Mouse (Mus musculus) hematopoietic stem cell, adult 5-6 weeks (primary cell): ENCODE data around the gene Rhbdl3. TPM values are rescaled to one million over a fixed set of nuclear protein-coding genes. Genes with fewer than 3 reads are reported as not detected.

Source experiments
- ATAC-seq, 2 experiments: fragments of 125-278 bp in 1 of 2; replicated peaks in 1 of 2; 2 replicates each; pipeline ENCODE4 v1.8.0; 2016 to 2017; ENCODE audit warnings: inconsistent platforms in 2 of 2, mild to moderate bottlenecking in 2 of 2, moderate number of reproducible peaks in 2 of 2, low read depth in 1 of 2, moderate TSS enrichment in 1 of 2; ENCODE audit not compliant: low FRiP score in 2 of 2, poor library complexity in 2 of 2, severe bottlenecking in 2 of 2, insufficient read depth in 1 of 2, low TSS enrichment in 1 of 2
- total RNA-seq: library from RNA; stranded (forward); fragments of 172-1452, 232-1000 nt; gene quantifications from 2 replicates; pipeline ENCODE4 v1.2.3, GENCODE M21; 2017

Rhbdl3 gene
- total RNA-seq, 1 experiment from 2014 or later: 1.1 TPM

DNA sequence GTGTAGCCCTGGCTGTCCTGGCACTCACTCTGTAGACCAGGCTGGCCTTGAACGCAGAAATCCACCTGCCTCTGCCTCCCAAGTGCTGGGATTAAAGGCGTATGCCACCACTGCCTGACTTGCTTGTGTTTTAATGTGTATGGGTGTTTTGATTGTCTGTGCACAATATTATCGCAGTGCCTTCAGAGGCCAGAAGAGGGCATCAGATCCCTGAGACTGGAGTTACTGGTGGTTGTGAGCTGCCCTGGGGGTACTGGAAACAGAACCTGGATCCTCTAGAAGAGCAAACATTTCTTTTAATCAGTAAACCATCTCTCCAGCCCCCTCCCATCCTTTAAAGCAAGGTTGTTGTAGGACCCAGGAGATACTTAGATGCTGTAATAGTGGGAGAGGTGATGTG lies 3.0 kb downstream of the Rhbdl3 start:
- no peak for ATAC-seq

DNA sequence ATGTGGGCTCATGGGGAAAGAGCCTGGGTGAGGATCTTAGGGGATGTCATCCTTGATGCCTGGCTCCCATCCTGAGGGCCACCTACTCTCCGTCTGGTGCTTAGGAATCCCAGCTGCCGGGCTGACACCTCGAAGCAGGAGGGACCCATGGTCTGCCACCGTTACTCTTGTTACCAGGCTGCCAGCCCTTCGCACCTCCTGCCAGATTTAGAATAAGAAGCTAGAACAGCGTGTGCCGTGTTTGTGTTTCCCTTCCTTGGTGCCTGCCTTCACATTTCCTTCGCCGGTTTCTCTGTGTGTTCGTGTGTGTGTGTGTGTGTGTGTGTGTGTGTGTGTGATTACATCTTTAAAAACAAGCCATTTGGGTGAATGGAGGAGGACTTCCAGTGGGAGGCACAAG lies 4.1 kb downstream of the Rhbdl3 start:
- no peak for ATAC-seq

DNA sequence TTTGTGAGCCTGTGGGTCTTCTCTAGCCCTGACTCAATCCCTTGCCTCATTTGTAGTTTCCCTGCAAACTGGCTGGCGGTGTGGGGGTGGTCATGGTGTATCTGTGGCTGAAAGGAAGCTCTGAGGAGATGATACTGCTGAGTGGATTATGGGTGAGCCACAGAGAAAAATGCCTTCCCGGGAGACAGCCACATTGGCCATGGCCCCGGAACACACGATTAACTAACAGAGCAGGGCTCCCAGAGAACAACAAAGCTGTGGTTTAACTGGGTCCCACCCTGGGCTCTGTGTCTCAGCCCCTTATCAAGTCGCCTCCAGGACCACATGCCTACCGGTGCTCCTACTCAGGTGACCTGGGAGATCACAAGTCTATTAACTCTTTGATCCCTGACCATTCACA lies 7.8 kb downstream of the Rhbdl3 start:
- no peak for ATAC-seq

GRCm38 (mm10) chr11:80311271-80311670 lies 10.6 kb downstream of the Rhbdl3 start:
- ATAC-seq: no peak

DNA sequence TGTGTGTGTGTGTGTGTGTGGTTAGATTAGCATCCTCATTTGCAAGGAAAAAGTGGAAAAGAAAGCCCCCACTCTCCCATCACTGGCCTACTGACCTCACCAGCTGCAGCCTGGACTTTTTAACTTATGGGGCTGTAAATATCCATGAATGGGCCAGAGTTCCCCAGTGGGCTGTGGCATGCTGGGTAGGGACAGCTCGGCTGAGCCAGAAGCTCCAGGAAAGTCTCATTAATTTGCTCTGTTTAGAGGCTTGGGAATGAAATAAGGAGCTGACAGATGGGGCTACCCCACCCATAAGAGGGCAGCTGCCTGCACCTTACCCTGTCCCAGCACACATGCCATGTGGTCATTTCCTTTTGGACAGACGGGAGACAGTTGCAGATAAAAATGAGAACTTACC lies 11.3 kb downstream of the Rhbdl3 start:
- ATAC-seq: no peak

GRCm38 (mm10) chr11:80312565-80312964 lies 11.9 kb downstream of the Rhbdl3 start:
- no peak for ATAC-seq

- ATAC-seq: no peak
Measured at GRCm38 (mm10) chr11:80313462-80313861, 12.8 kb downstream of the Rhbdl3 start.

DNA sequence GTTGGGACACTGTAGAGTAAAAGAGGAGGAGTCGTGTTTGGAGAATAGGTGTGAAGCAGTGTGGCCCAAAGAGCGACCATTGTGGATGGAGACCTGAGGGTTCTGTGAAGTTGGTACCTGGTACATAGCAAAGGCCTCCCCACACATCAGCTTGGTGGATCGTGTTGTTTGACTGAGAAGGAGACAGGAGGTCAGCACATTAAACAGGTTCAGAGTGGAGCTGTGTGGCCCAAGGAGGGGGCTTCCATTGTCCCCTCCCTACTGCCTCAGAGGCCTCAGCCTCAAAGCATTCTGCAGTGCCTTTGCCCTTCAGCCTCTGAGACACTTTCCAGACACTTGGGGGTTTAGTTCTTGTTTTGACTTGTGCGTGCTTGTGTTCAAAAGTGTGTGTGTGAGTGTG lies 13.2 kb downstream of the Rhbdl3 start:
- ATAC-seq: no peak

DNA sequence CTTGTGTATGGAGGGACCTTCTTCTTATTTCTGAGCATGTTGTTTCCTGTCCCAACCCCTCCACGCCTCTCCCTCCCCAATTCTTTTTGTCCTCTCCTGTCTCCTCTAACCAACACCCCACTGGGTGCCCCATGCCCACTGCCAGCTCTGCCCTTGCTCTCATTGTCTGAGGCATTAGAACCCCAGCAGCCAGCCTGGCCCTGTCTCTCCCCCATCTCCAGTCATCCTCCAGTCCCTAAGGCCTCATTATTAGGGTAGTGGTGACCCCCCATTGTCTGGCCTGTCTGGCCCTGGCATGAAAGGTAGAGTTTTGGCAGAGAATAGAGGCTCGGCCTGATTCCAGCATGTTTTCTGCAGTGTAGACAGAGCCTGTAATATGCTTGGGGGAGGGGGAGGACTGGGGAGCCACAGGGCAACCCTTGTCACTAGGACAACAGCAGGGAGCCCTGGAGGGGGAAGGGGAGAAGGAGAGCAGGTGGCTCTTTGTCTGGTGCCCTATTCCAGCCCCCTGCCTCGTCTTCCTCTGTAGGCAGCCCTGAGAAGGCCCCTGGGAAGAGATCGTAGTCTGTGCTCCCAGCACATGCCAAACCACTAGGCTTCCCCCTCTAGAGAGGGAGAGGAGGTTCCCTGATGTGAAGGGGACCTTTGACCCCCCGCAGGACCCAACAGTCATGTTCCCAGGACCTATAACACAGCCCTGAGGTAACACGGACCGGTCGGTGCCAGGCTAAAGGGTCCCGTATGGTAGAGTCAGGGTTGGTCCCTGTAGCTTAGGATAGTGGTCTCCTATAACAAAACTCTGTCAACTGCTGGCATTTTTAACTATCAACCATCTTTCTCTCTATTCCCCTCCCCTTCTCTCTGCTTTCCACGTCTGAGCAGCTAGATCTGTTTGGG lies 15.3 kb downstream of the Rhbdl3 start:
- 0 out of 4 replicates have a peak, but pooled peaks of 1 of the 2 experiments have one; percentile 6 for ATAC-seq

DNA sequence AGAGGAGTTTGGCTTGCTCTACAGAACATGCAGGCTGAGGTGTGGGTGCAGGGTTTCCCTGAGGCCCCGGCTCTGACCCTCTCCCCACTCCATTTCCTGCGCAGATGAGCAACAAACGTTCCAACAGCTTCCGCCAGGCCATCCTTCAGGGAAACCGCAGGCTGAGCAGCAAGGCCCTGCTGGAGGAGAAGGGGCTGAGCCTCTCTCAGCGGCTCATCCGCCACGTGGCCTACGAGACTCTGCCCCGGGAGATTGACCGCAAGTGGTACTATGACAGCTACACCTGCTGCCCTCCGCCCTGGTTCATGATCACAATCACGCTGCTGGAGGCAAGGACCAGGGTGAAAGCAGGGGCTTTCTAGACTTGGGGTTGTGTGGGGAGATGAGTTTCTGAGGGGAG lies 22.5 kb downstream of the Rhbdl3 start:
- peak; percentile 89 to 92 for ATAC-seq

DNA sequence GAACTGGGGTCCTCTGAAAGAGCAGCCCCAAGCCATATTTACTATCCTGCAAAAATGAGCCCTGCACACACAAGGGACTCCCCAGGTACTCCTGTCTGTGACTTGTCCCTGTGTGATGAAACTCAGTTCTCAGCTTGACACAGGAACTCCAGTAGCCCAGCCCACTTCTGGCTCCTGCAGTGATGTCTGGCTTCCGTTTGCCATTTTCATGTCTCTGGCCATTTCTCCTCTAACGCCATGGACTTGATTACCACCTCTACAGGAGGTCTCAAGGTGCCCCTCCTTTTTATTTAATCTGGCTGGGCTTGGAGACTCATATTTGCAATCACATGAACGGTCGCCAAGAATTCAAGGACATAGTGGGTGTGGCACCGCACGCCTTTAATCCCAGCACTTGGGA lies 23.9 kb downstream of the Rhbdl3 start:
- no peak for ATAC-seq

DNA sequence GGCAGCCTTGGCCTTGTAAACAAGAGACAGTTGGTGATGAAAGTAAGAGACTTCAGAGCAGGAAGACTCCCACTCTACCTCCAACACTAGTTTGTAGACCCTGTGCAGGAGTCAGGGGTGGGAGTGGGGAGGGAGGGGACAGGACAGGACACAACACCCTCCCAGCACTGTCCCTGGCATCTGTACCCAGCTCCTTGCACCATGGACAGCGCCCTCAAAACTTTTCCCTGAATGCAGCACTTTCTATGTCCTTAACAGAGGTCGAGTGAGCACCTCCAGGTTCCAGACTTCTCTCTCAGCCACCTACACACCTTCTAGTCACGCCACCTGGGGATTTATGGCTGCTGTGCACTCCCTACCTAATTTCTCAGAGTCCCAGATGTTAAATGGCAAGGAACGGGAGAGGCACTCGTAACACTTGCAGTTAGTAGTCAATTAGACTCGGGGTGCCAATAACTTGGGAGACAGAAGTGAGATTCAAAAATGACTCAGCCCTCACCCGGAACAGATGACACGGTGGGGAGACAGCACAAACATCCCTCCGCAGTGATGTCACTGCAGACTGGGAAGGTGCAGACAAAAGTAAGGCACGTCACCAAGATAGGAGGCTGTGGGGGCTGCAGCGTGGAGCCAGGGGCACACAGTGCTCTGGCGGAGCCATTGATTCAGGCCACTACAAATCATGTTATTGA lies 32.1 kb downstream of the Rhbdl3 start:
- ATAC-seq: no peak

DNA sequence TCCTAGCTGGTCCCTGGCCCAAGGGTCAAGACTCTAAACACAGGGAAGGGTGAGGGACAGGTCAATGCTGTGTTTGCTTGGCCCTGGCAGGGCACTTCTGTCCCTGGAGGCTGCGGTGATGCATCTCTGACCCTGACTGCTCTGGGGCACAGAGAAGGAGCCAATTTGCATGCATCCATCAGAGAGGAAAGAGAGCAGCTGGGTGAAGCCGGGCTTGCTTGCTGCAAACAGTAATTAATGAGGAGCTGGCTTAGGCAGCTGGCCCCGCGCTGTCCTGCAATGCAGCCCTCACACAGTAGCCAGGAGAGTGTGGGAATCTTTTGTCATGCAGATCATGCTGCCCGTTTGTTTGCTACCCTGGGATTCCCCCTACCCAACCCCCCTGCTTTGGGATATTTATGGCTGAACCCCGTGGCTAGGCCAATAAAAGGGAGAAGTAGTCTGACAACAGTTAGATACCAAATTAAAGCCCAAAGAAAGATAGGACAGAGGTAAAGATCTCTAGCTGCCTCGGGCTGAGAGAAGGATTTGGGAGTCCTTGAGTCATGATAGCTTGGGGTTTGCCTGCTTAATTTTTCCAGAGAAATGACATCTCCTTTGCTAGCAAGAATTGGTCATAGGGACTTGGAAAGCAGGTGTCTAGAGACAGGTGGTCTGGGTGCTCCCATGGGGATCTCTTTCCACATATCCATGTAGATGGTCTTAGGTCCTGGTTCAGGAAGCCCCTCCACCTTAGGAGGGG lies 35.1 kb downstream of the Rhbdl3 start:
- no peak for ATAC-seq

DNA sequence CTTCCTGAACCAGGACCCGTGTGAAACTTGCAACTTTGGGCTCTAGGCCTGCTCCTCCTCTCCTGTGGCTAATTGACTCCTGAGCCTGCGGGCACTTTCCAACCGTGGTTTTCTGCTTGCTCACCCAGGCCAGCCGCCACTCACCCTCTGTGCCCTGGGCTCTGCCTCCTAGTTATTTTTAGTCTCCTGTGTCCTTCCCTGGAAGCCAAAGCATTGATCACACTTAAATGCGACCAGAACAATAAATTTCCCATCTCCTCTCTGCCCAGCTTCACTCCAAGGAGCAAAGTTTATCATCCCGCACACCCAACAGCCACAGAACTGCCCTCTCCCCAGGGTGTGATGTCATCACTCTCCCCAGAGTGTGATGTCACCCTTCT lies 35.6 kb downstream of the Rhbdl3 start:
- peak in 1 of 2 experiments; percentile 45; a peak in 2 of 4 replicates for ATAC-seq

DNA sequence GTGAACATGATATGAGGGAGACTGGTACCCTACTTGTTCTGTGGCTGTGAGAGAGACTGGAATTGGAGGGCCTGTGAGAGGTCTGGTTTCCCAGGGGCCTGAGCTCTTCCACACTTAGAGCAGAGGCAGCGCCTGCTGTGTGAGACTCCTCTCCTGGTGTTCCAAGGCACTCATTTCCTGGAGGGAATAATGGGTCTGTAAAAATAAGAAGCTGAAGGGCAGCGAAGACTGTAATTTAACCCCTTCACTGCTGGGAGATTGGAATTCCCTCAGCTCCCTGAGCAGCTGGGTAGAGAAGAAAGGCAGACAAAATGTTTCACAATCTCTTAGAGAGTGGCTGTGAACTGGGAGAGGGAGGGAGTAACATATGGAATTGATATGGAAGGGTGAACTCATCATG lies 41.8 kb downstream of the Rhbdl3 start:
- no peak for ATAC-seq

- peak; percentile 72 to 83 for ATAC-seq
Measured at GRCm38 (mm10) chr11:80351832-80352430, 51.2 kb downstream of the Rhbdl3 start.

DNA sequence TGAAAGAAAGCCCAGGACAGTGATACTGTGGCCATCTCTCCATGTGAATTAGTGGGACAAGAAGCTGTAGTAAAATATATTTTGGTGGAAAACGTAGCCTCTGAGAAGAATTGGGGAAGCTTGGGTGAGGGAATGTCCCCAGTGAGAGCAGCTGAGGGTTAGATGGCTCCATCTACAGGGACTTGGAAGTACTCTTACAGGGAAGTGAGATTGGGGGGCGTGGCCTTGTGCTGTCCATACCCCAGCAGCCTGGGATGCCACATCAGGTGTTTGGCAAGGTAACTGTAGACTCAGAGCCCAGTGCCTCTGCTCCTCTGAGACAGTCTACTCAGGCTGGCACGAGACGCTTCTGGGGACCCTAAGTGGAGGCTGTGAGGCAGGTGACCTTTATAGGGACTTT lies 54.1 kb downstream of the Rhbdl3 start:
- ATAC-seq: peak; percentile 55 to 75; a peak in 3 of 4 replicates

GRCm38 (mm10) chr11:80368949-80369348 lies 68.2 kb downstream of the Rhbdl3 start:
- ATAC-seq: no peak
